Mouse (Mus musculus) skeletal muscle tissue, adult 2 months (tissue): ENCODE data around the gene Ovol2.
A peak's percentile ranks its signal among the peaks of the same experiment; 100 is the strongest.

Experiments
- DNase-seq: peaks from one replicate; pipeline ENCODE4 v3.0.0-alpha.2; 2012; ENCODE audit warnings: low read depth, low spot score

Ovol2 gene

GRCm38 (mm10) chr2:144268446-144269305, 63.3 kb downstream of the Ovol2 start:
- DNase-seq = no peak

- DNase-seq = peak; percentile 60
Measured at GRCm38 (mm10) chr2:144267731-144268015, 64.3 kb downstream of the Ovol2 start.

DNA sequence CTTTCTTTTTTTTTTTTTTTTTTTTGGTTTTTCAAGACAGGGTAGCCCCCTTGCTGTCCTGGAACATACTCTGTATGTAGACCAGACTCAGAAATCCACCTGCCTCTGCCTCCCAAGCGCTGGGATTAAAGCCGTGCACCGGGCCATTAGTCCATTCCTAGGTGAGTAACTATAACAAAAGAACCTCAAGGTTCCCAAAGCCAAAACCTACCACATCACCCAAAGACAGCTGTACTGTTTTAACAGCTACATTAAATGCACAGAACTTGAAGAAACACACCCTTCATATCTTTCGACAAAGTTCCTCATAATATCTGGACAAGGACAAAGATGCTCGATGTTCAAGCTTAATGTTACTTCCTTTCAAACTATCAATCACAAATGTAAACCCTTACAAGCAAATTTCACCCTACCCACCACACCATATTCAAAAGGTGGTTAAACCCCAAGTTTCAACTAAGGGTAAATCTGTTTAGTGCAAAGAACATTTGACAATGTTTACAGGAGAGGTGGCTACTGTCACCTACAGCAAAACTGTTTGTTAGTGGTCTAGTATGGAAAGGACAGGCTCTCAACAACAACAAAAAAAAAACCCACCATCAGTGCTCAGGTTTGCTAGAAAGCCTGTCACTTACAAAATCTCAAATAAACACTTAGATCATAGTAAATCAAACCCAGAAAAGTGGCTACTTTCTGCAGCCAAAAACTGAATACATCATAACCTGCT, 64.8 kb downstream of the Ovol2 start:
- no peak for DNase-seq

- peak; percentile 47 for DNase-seq
Measured at GRCm38 (mm10) chr2:144265916-144266683, 65.8 kb downstream of the Ovol2 start.

DNA sequence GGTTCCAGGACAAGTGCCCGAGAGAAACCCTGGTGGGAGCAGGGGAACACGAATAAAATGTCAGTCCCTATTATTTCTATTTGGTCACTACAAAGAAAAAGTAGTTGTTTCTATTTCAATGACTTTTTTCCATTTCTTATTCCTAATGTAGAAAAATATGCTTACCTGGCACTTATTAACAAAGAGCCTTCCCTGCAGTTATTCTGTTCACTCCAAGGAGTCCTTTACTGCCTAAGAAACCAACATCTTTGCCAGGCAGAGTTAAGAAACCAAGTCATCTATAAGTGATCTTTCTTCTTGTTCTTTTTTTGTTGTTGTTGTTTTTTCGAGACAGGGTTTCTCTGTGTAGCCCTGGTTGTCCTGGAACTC, 66.8 kb downstream of the Ovol2 start:
- DNase-seq = no peak

DNA sequence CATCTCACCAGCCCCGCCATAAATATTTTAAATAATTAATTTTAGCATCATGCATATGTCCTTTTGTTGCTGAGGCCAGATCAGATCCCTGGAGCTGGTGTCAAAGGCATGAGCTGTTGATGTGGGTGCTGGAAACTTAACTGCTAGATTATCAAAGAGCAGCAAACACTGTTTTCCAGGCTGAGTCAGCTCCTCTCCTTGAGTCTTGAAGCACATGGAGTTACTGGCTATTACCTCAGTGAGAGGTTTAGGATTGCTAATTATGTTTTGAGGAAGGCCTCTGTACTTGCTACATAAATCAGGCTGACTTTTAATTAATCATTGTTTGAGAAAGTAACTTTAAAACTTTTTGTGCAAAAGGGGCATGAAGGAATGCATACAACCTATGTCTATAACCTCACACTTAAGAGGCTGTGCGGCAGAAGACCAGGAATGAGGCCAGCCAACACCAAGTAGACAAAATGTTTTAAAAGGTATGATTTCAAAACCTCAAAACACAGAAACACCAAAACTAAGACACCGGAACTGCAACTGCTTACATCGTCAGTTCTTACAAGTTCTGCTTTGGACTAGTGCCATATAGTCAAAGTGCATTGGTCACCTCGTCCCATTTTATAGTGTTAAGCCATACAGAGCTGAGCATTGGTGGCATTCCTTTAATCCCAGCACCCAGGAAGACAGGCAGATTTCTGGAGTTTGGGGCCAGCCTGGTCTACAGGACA, 67.4 kb downstream of the Ovol2 start:
- DNase-seq = no peak

GRCm38 (mm10) chr2:144262837-144263236, 69.1 kb downstream of the Ovol2 start:
- DNase-seq = no peak
